Mouse (Mus musculus): ENCODE measurements at regions not wholly inside any gene's neighbourhood (a gene's known extent, or its start where the extent isn't known, plus 50 kb on each side); places are given as distances from the start of the nearest gene placed in this dataset.

DNA sequence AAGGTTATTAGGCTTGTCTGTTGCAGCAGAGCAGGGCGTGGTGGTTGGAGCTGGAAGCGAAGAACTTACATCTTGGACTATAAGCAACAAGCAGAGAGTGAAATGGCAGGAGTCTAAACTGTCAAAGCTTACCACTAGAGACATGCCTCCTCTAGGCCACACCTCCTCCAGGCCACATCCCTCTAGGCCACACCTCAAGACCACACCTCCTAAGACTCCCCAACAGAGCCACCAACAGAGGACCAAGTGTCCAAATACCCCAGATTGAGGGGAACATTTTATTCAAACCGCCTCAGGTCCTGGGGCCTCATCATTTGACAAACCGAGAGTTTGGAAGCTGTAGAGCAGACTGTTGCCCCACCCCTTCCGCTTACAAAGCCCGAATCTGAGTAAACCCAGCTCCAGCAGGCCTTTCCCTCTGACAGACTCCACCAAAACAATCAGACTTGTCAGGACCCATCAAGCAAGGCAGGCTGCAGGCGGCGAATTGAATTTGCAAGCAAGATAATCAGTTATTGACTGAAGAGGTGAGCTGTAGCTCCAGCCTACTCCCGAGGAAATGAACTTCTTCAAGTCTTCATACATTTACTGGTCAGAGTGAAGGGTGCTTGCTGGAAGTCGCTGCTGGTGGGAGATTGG lies 253.5 kb upstream of the Kcnab2 start:
- no peak for TF ChIP-seq POLR2A (IDR thresholded peaks at IDR 0.05; ENCODE audit: low read depth, low read length)
- no peak for TF ChIP-seq CTCF (IDR thresholded peaks at IDR 0.05; ENCODE audit: extremely low read depth, insufficient read length, insufficient replicate concordance, low read depth, low read length)
